Mouse (Mus musculus): ENCODE measurements around the gene Flnb.
A peak's percentile ranks its signal among the peaks of the same experiment; 100 is the strongest.

The Flnb gene

GRCm38 (mm10) chr14:7900481-7901049 is 82.8 kb downstream of the Flnb start:
- no peak for DNase-seq (ENCODE audit: low read depth)

- DNase-seq (ENCODE audit: low read depth) = no peak
Measured at GRCm38 (mm10) chr14:7901484-7902240, 83.9 kb downstream of the Flnb start.

DNA sequence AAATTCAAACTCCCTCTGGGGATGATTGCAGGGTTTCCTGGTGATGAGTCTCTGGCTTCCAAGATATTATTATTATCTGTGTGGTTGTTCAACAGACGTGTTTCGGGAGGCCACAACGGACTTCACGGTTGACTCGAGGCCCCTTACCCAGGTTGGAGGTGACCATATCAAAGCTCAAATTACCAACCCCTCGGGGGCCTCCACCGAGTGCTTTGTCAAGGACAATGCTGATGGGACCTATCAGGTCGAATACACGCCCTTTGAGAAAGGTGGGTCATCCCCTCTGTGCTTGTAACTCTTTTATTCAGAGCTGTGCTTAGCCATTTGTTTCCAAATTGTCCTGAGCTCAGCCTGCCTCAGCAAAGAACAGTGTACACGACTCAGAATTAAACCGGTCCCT is 89.3 kb downstream of the Flnb start:
- DNase-seq (ENCODE audit: low read depth) = no peak

GRCm38 (mm10) chr14:7909472-7909871 is 91.7 kb downstream of the Flnb start:
- no peak for DNase-seq (ENCODE audit: low read depth)

DNA sequence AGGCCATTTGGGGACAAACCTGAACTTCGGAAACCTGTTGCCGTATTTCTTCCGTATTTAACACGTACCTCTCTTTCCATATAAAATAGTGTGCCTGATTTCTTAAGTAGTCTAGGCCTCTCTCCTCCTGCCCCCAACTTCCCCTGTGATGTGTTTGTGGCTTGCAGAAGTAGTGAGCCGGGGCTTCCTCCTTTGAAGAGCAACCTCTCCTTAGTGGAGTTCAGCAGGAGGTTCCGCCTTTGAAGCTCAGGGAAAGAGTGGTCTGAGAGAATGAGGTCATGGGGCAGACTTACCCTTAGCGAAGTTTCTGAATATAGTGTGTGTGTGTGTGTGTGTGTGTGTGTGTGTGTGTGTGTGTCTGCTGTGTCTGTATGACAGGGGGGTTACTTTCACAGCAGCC is 96.1 kb downstream of the Flnb start:
- no peak for DNase-seq (ENCODE audit: low read depth)

DNA sequence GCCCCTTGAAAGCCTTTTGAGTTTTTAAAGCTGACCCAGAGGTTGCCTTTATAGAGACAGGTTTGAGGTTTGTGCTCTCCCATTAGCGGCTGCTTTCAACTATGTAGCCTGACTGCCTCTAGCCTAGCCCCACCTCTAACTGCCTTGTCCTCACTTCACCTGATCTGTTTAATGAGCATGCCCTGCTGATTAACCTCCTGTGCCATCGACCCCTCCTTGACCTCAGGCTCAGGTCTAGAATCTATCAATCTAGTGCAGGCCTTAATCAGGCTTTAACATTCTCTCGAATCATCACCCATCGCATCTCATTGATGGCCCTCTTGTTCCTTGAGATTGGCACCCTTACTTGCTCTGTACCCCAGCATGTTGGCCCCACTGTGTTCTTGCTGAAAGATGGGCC is 96.7 kb downstream of the Flnb start:
- DNase-seq (ENCODE audit: low read depth) = no peak

GRCm38 (mm10) chr14:7918150-7918991 is 100.6 kb downstream of the Flnb start:
- DNase-seq (ENCODE audit: low read depth) = no peak

DNA sequence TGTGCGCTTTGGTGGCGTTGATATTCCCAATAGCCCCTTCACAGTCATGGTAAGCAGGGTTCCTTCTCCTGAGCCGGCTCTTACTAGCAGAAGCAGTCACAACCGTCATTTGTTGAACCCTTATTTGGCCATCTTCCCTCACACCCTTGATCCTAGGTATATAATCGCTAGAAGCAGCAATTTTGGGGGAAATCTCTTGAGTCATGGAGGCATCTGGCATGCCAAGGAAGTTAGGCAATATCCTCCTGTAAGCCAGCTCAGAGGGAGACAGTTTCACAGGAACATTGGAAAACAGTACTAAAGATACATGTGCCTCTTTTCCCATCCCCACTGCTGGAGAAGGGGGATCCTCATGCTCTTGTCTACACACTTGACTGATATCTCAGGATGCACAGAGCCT is 101.6 kb downstream of the Flnb start:
- peak; percentile 61 for DNase-seq (ENCODE audit: low read depth)

DNA sequence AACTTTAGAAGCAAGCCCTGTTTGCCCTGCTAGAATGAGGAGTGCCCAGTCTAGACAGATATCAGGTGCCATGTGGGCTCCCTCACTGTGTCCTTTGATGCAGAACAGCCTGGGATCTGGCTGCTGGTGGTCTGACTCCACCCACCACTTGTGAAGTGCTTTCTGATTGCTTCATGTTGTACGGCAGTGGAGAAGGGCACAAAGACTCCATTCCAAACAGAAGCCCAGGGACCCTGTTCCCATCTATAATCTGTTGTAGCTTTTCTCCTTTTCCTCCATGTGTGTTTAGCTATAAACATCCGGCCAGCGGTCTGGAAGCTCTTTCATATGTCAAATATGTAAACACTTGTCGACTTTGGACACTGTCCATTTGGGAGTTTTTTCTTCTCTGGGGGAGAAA is 102.2 kb downstream of the Flnb start:
- DNase-seq (ENCODE audit: low read depth) = peak; percentile 45

- DNase-seq (ENCODE audit: low read depth) = no peak
Measured at GRCm38 (mm10) chr14:7921459-7921858, 103.7 kb downstream of the Flnb start.

DNA sequence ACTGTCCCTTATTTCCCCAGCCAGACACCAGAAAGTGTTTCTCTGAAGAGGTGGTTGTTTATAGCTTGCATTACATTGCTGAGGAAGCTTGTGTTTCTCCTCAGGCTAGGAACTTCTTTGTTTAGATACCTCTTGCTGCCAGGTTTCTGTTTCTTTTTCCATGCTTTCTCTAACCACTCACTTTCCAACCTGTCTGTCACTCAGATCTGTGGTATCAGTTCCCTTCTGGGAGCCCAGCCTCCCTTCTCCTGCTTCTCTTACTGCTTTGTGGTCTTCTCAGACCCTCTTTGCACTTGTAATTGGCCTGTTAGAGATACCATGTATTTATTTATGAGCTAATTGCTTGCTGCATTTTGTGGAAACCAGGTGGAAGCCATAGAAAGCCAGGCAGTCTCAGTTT is 105.9 kb downstream of the Flnb start:
- no peak for DNase-seq (ENCODE audit: low read depth)

DNA sequence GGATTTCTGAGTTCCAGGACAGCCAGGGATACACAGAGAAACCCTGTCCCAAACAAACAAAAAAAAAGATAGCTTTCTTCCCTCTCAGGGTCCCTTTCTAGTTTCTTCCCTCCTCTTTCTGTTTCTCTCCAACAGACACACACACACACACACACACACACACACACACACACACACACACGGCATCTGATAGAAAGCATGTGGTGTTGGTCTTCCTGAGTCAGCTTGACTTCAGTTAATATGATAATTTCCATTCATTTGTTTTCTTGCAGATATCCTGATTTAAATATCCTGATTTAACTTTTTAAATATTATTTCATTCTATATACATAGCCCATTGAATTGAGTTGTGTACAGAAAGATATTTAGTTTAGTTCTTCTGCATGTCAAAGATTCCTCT is 110.6 kb downstream of the Flnb start:
- DNase-seq (ENCODE audit: low read depth) = no peak

- DNase-seq (ENCODE audit: low read depth) = peak; percentile 49
Measured at GRCm38 (mm10) chr14:7929029-7929428, 111.3 kb downstream of the Flnb start.

DNA sequence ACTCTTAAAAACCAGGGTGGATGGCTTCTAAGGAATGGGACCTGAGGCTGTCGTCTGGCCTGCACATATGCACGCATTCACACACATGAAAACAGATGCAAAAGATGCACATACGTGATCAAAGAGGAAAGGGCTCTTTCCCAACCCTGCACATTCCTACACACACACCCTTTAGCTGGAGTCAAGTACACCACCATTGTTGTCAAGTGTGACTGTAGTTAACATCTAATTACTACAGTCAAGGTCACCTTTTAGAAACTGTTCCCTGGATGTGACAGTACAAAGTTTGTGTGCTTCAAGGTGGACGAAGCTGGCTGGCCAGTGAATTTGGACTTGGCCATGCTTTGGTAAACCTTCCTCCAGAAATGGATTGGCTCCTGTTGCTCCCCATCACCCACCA is 114.4 kb downstream of the Flnb start:
- DNase-seq (ENCODE audit: low read depth) = no peak

- no peak for DNase-seq (ENCODE audit: low read depth)
Measured at GRCm38 (mm10) chr14:7934166-7934565, 116.4 kb downstream of the Flnb start.

DNA sequence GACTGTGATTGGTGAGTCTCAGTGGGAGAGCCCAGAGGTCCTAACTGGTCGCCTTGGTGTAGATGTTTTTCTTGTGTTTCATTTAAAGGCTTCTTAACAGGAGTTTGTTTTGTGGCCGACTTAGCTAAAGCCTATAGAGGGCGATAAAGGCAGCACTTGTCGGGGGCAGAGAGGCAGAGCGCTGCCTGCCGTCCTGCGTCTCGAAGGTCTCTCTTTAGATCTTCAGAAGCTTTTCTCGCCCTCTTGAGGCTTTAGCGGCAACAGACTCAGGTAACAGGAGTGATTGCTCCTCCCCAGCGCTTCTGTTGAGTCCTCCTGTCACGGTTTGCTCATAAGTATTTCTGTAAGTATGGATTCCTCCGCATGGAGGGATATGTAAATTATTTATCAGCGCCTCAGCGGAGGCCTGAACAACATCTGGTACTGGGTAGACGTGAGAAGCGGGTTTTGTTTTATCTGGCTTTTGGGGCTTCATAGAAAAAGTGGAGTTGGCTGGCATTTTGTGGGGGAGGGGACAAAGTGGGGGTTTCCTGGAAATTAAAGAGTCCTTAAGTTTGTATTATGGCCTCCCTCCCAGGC is 119.4 kb downstream of the Flnb start:
- no peak for DNase-seq (ENCODE audit: low read depth)

DNA sequence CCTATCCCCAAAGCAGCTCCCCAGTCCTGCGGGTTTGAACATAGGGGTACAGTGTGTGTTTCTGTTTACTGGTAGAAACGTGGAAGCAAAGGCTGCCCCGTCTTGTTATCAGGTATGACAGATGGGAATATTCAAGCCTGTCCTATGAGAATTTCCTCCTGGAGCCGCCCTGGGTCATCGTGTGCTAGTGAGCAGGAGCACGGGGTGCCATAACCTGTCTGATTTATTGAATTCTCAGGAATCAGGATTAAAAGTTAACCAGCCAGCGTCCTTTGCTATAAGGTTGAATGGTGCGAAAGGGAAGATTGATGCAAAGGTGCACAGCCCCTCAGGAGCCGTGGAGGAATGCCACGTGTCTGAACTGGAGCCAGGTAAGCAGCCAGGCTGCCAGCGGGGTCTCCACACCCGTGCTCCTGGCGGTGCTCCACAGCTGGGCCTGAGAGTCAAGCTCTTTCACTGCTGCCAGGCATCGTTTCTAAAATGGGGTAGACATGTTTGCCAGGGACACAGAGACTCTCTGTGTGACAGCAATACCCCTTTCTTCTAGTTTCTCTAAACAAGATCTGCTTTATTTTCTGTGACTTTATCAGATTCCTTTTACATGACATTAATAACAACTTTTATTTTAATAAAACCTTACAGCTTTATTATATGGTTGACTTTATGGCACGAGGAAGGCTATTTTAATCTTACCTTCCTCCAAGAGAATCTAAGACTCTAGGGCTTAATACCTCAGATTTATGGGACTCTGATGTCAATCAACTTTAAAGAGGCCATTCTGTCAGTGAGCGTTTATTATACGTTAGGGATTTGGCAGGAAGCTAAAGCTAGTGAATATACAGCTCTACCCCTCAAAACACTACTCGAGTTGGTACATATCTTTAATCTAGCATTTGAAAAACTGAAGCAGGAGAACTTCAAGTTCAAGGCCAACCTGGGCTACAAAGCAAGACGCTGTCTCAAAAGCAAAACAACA is 121.3 kb downstream of the Flnb start:
- DNase-seq (ENCODE audit: low read depth) = no peak

DNA sequence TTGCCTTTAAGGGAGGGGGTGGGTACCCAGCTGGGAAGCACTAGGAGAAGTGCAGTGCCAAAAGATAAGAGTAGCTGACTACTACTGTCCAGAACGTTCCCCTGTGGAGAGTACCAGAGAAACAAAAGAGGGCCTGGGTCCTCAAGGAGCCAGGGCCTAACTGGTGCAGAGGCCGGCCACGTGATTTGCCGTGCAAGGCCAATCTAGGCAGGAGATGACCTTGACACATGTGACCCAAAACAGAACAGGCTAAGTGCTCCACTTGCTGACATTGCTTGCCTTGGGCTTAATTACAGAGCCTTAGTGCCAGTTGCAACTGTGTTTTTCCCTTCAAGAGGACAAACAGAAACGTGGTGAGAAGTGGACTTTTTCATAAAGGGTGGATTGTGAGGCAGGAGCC is 123.7 kb downstream of the Flnb start:
- no peak for DNase-seq (ENCODE audit: low read depth)

DNA sequence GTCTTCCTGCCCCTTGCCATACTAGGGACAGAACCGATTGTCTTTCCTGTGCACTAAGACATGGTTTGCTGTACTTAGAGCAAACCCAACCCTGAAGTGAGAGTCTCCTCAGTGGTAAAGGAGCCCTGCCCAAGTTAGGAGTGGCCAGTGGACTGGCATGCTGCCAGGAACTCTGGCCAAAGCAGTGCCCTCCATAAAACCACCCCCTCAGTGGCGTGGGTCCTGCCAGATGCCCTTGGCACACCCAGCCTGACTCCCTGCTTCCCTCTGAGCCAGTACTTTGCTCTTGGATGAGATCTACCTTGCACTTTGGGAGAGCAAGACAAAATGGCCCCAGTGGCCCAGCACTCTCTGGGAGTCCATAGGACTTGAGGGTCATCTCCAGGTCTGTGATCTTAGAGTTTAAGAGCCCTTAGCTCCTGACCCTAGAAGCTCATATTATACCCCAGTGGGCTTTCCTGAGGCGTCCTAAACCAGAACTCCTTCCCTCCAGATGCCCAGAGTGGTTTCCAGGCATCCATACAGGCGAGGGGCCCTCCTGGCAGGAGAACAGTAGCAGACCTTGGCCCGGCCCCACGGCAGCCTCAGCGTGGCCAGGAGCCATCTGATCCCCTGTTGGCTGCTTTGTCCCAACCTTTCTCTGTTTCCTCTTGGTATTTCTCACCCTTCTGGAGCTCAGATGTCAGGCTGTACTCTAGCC is 125.5 kb downstream of the Flnb start:
- DNase-seq (ENCODE audit: low read depth) = no peak

DNA sequence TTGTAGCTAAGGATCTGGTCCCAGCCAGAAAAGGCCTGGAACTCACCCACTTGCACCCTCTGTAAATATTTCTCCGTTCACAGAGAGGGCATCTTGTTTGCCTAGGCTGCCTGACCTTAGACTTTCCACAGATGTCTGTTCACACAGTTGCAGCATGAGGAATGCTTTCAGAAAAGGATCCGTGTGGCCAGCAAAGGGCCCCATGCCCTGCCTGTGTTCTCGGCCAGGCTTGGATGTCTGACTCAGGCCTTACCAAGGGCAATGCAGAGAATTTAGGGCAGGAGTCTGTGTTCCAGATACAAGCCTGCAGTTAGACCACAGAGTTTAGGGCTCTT is 126.0 kb downstream of the Flnb start:
- DNase-seq (ENCODE audit: low read depth) = no peak
